Mouse (Mus musculus) megakaryocyte, adult 5-6 weeks (primary cell): ENCODE results near the gene Rad51b. TPM values are rescaled to one million over a fixed set of nuclear protein-coding genes. Genes with fewer than 3 reads are reported as not detected.

Experiments used
- ATAC-seq: 2 replicates; pipeline ENCODE4 v1.8.0; 2016; ENCODE audit warnings: mild to moderate bottlenecking, inconsistent platforms; ENCODE audit not compliant: poor library complexity, severe bottlenecking
- total RNA-seq, 2 experiments: library from RNA; stranded (forward) in 1 of 2; stranded (reverse) in 1 of 2; fragments of 153-499, 151-499 nt in 1 of 2; fragments of 221-1000, 200-1000 nt in 1 of 2; gene quantifications; 2 replicates each; pipeline versions ENCODE4 v1.2.3 to v1.2.4; 2015 to 2017

Rad51b gene
- total RNA-seq, 2 experiments from 2014 or later, result 3.2 to 7.1 TPM

DNA sequence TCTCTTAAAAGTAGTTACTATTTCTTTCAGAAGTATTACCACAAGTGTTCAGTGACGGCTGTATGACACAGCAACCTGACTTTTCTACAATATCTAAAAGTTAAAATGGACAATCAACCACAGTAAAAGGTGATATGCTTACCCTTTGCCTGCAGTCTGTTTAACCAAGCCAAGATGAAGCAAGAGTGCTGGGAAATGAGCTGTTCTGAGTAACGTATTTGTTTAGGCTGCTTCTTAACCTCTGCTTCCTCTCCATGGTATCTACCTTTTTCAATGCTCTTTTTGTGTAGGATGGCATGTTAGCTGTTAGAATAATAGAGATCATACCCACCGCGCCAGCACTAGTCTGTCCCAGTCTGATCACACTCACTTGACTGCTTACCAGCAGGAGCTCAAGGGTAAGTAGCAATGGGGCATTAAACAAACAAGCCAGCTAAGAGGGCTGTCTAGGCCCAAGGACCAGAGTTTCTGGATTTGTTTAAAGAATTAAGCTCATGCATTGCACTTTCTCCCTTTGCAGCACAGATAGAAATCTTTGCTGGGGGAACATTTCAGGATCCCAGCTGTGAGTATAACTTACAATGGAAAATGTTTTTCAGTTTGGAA is 262.4 kb downstream of the Rad51b start:
- ATAC-seq, result no peak

DNA sequence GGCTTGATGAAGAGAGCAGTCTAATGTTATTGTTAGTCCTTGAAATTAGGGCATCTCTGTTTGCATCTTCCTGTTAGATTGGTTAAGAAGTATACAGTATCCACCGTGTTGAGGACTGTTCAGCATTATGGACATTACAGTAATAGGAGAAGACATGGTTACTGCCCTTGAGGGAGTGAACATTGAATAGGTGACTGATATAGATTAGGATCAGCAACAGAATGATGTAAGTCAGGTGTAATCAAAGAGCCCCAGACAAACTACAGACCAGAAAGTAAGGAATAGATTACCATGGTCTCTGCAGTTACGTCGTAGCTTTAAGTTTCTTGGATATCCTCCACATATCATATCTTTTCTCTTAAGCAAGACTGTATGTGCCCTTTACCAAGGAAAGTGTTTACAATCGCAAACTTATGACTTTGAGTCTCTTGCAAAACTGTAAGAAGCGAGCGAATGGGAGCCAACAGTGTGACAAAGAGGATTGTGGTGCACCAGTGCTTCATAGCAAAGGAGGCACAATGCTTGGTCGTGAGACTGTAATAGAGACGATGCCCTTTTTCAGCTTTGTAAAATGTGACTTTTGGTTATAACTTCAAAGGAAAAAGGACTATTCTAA is 263.1 kb downstream of the Rad51b start:
- no peak for ATAC-seq

DNA sequence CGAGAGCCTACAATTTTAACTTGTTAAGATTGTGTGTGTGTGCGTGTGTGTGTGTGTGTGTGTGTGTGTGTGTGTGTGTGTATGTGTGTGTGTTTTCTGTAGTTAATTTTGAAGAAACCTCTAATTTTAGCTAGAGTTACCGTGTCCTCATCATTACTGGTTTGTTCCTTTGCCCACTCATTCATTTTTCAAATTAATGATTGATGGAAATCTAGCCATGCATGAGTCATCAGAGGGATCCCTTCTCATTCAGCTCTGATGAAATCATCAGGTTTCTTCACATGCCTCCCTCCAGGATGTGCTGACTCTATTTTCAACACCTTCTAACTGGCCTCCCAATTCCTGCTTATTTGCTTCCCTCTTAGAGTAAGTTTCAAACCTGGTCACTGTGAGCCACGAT is 263.8 kb downstream of the Rad51b start:
- ATAC-seq, result no peak

DNA sequence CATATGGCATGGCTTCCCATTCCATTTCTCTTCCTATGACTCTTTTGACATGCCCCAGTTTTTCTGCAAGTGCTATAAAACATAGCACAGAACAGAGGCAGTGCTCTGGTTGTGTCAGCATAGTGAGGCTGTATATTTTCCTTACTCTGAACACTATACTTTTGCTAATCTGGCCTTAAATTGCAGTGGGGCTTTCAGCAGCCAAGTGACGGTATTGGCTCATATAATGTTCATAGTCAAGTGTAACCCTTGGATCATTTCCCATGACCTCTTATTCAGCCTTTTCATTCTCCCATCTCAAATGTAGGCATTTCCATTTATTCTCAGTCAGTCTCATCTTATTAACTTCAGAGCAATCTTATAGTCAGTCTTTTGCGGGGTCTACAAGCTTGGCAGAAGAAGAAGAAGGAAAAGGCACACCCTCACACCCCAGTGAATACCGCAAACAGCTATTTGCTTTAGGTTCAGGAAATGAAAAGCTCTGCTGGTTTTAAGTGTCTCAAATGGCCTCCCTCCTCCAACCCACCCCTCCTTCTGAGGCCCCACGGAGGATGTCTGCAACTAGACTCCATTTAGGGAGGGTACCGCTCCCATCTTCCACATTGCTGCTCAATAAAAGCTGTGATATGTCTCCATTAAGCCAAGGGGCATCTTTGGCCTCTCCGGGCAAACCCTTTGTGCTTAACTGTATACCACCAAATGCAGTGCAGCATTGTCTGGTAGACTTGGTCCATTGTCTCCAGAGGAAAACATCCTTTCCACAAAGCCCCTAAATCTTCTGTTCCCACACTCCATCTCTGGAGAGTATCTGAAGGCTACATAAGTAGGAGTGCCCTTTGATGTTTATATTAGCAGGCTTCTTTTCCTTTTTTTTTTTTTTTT is 277.3 kb downstream of the Rad51b start:
- ATAC-seq, result no peak

DNA sequence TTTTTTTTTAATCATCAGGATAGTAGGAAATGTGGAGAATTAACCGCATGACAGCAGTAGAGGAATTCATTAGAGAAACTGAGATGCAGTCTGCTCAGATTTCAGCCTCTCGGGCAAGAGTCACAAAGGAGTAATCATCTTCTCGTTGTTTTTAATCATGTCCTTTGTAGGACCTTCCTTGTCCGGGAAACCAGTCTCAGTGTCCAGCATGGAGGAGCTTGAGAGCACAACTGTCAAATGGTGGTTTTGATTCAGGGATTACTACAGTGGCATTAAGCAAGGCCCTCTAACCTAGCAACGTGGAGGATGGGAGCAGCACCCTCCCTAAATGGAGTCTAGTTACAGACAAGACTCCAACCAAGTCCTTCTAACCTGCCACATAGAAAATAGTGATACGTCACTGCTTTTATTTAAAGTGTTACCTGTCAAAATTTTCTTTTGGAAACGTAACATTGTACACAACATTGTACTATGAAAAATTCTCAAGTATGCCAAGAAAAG is 278.0 kb downstream of the Rad51b start:
- ATAC-seq, result no peak

DNA sequence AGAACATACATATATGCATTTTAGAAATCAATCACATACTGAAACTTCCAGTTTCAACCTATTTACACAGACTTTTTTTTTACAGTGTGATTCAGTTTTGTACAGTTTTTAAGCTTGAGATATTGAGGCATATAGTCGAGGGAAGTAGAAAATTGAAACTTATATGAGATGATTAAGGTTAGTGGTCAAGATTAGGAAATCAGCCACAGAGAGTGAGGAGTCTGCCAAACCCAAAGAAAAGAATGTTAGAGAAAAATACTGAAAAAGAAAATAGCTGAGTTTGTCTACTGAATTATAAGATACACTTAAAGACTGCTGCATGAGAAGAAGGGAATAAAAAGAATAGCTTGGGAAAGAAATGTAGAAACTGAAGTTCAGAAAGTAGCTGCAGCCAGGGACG is 280.4 kb downstream of the Rad51b start:
- ATAC-seq, result no peak

DNA sequence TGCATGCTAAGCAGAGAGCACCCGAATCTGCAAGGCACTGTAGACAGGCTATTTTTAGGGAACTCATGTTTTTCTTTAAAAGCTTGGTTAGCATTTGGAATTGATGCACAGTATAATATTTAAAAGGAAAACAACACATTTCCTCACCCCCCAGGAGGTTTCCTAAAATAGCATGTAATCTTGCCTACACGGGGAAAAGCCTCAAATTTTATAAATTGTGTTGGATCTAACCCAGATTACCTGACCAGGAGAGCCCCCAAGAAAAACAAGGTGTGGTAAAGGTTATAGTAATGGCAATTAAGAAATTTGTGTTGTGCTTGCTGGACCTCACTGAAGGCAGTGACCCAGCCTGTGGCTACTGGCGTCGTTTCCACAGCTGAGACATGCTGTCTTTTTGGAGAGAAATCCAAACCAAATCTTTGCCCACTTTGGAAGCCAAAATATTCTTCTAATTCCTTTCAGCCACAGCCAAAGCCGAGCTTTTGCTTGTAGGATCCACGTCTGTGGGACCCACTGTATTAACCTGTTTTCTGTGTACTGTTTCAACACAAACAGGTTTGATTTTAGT is 282.0 kb downstream of the Rad51b start:
- ATAC-seq, result no peak

DNA sequence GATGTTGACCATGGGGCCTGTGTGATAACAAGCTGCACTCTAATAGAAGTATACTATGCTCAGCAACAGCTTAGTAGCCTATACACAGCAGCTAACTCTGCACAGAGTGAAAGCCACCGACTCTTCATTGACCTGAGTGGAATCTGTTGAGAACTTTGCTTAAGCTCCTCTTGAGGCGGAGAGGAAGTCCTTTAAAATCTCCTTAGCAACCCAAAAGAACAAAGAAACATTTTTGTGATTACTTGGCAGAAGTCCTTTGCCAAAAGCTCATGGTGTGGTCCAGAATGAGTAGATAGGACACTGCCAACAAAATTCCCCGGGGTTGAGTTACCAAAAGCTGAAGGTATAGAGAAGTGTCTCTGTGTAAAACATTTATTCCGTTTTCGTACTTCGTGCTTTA is 282.8 kb downstream of the Rad51b start:
- ATAC-seq, result no peak

DNA sequence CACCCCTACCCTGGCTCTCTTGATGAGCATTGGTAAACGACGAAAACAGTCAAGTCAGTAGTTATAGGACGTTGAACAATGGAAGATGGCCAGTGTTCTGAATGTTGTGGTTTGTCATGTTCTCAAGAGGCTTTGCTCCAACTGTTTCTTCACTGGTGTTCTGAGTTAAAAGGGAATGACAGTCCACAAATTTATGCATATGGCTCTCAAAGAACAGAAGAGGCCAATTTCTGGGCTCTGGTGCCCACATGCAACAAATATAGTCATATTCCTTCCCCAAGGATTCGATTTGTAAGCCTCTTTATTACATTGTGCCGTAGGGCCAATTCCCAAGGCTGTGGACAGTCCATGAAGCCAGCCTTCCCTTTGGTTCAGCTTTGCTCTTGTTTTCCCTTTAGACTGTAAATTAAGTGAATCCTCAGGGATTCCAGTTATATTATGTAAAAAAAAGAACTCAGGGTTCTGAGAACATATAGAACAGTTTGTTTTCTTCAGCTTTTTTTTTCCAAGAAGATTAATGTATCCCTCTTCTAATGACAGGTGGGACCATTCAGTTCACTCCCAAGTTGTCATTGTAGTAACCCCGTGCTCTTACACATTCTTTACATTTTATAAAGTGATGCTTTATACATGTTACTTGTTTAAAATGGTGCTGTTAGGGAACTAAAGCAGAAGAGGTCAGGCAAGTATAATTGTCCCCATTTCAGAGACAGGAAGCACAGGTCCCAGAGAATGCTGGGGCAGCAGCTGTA is 287.6 kb downstream of the Rad51b start:
- ATAC-seq, result no peak

DNA sequence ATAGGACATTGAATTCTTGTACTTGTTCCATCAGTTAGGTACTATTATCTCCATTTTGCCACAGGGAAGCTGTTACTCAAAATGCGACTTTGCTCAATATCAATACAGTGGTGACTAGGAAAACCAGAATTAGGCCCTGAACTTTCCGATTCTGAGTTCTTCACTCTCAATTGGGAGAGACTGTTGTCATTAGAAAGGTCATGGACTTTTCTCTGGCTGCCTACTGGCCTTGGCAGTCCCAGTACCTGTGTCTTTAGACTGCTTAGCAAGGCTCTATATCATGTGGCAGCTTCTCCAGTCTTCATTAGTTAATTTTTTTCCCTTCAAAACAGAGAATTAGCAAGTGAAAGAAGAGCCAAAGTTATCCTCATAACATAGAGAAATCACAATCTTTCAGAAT is 288.3 kb downstream of the Rad51b start:
- ATAC-seq, result no peak

DNA sequence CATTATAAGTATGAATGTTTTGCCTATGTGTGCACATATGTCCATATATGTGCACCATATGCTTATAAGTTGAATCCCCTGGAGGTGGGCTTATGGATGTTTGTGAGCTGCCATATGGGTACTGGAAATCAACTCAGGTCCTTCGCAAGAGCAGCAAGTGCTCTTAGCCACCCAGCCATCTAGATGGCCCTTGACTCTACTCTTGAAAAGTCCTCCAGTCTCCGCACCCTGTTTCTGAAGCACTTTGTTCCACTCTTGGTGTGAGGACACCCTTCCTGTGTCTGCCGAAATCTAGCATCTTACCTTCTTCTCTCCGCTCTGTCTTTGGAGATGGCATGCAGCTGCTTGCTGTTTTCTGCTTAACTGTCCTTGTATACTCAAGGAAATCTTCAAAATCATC is 291.7 kb downstream of the Rad51b start:
- no peak for ATAC-seq

DNA sequence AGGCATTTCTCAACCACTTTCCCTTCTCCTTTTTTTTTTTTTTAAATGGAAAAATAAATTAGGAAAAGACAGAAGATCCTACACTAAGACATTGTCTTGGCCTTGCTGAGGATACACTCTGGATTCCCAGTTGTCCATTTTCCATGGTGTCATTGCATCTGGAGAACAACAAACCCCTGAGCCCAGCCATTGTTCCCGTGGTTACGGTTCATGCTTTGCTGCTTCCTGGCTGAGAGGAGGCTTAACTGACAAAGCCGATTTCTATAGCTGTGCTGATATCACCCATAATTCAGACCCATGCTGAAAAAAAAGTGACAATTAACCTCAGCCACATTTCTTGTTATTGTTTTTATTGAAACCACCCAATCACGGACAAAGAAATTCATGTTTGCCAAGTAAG is 295.1 kb downstream of the Rad51b start:
- ATAC-seq, result no peak

DNA sequence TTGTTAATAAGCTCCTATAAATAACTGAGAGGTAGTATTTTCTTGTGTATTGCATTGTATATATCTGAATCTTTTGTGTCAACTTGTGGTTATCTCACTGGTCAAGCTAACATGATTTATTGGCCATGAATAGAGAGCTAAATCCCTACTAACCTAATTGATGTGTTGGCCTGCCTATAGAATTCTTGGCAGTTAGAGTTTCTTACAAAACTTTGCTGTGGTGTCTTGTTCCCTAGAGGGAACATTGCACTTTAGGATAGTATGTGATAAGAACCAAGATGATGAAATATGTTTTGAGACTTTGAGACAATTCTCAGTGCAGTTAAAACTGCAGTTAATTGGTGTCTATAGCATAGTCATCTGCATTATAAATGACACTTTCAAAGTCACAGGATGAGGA is 299.8 kb downstream of the Rad51b start:
- no peak for ATAC-seq

DNA sequence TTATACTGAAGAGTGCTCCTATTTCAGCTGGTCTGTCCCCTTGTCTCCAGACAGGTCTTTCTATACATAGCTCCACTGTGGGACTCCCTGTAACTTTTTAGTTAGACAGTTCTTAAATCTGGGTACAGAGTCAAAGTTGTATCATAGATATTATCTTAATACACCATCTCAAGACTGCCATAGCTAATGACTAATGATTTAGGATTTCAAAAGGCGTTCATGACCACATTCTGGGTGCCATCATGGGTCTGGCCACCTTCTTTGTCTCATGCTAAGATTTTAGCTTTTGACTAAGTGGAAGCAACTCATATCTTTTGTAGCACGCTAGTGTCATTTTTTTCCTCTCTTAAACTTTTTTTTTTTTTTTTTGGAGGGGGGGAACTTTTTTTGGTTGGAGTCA is 300.3 kb downstream of the Rad51b start:
- no peak for ATAC-seq

DNA sequence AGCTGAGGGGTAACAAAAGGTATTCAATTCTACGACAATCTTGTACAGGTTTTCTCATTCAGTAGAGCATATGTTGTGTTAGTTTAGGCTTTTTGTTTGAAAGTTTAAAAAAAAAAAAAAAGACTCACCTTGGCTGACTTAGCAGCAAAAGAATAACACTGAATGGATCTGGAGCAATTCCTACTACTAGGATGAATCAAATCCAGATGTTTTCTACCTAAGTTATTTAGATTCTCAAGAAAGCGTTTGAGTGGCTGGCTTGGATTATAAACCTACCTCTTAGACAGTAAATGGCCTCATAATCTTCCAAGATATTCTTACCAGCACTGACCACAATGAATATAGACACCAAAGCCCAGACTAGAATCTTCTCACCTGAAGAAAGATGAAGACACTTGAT is 300.7 kb downstream of the Rad51b start:
- no peak for ATAC-seq

DNA sequence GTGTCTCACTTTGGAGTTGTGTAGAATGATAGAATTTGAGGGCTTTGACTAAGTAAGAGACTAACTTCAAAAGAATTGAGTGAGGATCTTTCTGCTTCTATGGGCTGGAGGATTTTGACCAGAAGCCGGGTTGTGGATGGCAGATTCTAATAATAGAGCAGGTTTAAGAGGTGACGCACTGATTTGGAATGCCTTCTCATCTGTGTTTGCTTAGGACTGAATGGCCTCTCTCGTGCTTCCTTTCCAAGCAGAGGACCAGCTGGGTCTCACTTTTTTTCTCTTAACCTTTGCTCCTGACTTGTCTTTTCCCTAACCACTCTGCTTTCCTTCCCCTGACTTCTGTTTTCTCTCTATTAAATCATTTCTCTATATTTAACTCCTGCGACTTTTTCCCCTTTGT is 301.4 kb downstream of the Rad51b start:
- no peak for ATAC-seq

DNA sequence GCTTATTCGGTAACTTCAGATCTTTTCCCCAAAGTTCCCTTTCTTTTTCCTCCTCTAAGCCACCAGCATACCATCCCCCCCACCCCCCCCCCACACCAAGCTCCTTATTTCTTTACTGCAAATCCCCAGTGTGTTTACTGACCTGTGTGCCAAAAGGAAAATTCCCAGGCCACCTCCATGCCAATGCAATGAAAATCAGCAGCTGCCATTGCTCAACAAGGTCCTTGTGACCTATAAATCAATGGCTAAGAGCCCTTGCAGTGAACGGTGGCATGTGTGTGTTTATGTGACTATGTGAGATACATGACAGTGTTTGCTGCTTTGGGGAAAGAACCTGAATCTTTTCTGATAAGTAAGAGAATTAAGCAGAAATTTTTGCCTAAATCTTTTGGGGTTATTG is 301.8 kb downstream of the Rad51b start:
- no peak for ATAC-seq

DNA sequence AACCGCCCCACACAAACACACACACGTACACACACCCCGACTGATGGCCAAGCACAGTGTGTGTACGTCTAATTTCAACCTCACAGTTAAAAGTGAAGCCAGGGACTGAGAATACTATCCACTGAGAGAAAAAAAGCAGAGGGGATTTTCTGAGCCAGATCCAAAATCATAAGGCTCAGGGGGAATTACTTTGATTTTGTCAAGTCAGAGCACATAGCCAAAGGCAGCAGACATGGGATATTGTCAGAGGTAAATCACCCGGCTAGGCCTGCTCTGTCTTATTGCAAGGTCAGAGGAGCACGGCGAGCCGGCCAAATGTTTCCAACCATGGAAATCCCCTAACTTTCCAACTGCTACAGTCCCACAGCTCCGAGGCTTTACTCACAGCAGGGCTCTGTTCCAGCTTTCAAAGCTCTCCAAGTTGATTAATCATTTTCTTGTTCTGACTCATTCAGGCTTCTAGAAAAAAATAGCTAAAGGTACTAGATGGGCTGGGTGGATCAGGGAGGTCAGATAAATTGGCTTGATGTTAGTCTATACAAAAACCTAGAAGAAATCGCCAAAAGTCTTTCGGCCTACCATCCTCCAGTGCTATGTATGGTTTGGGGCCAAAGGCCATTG is 303.2 kb downstream of the Rad51b start:
- no peak for ATAC-seq

DNA sequence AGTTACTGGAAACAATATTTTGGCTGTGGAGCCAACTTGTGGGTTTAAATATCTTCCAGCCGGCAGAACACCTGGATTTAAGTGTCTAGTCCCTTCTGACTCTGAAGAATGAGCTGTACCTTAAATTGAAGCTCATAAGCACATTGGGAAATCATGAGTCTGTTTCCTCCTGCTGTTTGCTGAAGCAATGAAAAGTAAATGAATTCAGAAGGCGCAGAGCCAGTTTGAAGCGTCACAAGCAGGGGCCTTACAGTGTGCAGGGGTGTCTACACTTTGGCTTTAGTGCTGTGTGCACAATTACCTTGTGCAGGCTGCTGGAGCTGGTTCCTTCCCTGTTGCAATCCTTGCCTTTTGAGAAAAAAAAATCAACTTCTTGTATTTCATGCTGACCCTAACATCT is 305.6 kb downstream of the Rad51b start:
- ATAC-seq, result no peak

DNA sequence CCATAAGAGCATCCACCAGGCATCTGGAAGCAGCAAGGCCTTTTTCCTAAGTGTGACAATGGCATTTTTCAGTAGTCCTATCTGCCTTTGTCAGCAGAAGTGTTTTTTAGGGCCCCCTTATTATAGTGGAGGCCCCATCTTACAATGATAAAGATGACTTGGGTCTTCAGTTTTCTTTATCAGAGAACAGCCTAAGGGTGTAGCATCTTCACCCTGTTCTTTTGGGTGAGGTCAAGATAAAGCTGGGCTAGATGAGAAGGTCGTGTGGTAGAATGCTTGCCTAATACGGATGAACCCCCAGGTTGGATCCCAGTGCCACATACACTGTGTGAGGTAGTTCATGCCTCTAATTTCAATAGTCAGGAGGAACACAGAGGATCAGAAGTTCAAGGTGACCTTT is 307.8 kb downstream of the Rad51b start:
- ATAC-seq, result no peak
